Mouse (Mus musculus) lung, postnatal 10 days (tissue): ENCODE measurements around the gene Dlx6.

Experiments
- DNase-seq: peaks from one replicate; pipeline ENCODE4 v3.0.0; 2021

Dlx6 gene

GRCm38 (mm10) chr6:6863160-6863870 lies at the start of gene Dlx6:
TSS of gene Dlx6 (plus strand) at chr6:6863334.
- no peak for DNase-seq

- DNase-seq, result no peak
Measured at GRCm38 (mm10) chr6:6816821-6817220, 46.3 kb upstream of the Dlx6 start.

DNA sequence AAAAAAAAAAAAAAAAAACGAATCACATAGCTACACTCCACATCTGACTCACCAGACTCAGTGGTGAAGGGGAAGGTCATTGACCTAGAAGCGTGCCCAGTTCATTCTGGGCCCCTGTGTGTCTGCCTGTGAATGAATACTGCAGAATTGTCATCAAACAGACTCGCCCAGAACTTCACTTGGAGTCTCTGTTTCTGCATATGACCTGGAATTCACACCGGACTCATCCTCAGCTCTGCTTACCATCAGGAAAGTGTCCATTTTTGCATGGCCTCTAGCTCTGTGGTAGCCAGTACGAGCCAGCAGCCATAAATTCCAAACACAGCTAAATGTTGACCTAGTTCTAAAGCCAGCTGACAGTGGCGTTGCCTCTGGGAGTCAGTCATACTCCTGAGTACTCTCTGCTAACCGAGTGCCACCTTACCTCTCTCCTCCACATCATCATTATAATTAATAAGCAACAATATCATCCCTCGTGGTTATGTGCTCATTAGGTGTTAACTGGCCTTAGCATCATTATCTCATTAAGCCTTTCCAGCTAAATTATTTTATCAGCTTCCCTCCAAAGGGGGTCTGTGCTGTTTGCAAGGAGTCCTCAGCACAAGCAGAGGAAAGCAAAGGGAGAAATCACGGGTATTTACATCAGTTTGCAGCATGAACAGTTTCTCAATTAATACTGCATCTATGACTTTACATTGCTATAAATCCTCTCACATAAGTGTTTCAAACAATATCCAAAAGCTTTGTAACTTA lies 44.9 kb upstream of the Dlx6 start:
- no peak for DNase-seq

GRCm38 (mm10) chr6:6819134-6819533 lies 44.0 kb upstream of the Dlx6 start:
- no peak for DNase-seq

DNA sequence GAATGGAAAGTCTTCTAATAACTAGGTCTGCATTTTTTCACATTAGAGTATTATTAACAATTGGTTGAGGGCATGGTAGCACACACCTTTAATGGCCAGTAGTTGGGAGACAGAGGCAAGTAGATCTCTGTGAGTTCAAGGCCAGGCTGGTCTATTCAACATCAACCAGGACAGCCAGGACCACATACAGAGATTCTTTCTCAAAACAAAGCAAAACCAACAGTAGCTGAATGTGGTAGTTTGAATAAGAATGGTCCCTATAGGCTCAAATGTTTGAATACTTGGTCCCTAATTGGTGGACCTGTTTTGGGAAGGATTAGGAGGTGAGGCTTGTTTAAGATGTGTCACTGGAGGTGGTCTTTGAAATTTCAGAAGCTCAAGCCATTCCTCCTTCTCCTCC lies 37.8 kb upstream of the Dlx6 start:
- no peak for DNase-seq

- no peak for DNase-seq
Measured at GRCm38 (mm10) chr6:6826861-6827260, 36.3 kb upstream of the Dlx6 start.

GRCm38 (mm10) chr6:6830446-6830845 lies 32.7 kb upstream of the Dlx6 start:
- DNase-seq, result no peak

DNA sequence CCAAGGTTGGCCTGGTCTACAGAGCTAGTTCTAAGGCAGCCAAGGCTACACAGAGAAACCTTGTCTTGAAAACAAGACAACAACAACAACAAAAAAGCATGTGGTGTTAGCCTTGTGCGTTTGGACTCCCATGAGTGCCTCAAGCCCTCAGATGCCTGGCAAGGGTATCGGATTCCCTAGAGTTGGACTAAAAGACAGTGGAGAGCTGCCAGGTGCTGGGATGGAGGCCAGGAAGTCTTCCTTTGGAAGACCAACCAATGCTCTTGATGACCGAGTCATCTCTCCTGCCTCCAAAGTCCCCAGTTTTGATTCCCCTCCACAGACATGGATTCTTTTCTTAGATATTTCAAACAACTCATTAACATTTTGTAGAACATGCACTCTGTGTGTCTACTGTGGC lies 29.8 kb upstream of the Dlx6 start:
- DNase-seq, result no peak

- no peak for DNase-seq
Measured at GRCm38 (mm10) chr6:6848541-6848940, 14.6 kb upstream of the Dlx6 start.

DNA sequence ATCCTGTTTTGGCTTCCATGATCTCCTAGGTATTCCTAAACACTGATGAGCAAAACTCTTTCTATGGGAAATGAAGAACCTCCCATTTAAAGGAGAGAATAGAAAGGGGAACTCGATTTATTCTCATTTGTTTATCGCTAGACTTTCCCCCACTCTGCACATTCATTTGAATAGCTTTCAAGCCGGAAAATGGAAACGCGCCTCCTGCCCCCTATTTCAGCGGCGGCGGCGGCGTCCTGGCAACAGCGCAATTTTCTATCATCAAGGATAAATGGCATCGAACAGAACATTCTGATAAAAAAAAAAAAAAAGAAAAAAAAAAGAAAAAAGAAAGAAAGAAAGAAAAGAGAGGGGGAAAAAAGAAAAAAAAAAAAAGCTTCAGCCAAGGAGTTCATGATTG lies 13.4 kb upstream of the Dlx6 start:
- no peak for DNase-seq

- DNase-seq, result no peak
Measured at GRCm38 (mm10) chr6:6850324-6851060, 12.6 kb upstream of the Dlx6 start.

- DNase-seq, result no peak
Measured at GRCm38 (mm10) chr6:6851166-6851565, 12.0 kb upstream of the Dlx6 start.

DNA sequence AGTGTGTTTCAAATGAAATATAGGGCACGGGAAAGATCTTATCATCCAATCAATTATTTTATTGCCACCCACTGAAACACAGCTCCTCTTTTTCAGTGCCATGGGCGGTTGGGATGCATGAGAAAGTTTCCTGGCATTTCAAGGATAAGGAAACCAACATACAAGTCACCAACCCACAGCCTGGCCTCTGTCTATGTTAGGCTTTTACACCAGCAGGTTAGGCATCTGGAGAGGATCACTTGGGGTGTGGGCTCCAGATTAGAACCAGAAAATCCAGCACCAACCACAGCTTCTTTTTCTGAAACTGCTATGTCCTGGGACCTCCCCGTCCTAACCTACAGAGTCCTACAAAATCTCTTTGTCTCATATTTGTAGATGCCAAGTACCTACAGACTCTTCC lies 10.2 kb upstream of the Dlx6 start:
- no peak for DNase-seq

DNA sequence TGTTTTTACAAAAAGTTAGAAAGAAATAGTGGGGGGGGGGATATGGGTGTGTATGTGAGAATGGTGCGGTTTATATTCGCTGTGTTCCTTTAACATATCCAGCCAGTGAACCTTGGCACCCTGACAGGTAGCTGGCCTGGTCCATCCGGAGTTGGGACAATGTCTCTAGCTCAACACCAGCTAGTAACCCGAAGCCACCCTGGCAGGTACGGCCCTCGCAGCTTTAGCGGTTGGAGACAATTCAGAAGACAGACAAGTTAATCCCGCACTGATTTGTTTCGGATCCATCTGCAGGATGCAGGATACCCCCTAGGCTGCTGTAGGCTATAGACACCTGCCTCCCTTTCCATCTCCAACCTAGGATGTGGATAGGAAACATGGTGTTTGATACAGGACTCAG lies 9.0 kb upstream of the Dlx6 start:
- DNase-seq, result no peak

DNA sequence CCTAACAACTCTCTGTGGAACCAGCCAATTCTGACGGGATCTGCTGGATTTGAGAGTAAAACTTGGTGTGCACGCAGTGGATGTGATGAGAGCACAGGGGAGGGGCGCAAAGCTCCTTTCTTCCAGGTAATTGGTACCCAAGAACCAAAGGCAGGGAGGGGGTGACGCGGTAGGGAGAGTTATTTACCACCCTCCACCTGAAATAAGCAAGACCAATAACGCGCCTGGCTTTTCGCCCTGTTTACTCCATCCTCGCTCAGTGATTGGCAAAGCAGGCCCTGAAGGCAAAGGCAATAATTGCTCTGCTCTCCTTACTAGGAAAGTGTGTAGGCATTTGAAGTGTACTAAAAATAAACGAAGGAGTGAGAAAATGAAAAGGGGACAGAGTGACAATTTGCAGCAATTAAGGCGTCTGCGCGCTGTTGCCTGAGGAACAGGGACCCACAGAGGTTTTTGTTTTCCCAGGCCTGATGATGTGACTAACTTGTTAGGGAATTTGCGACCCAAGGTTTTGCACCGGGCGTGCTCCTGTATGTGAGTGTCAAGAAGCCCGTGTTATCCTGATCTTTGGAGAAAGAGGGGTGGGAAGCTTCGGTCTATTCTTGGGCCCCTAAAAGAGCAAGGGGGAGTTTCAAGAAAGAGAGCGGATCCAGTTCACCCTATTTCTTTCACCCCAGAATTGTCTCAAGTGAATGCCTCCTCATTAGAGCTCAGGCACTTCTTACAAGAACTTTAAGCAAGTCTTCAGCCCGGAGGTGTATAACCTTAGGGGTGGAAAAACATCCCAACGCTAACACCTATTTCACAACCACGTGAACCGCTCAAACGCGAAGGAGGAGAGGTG lies 8.0 kb upstream of the Dlx6 start:
- no peak for DNase-seq

GRCm38 (mm10) chr6:6855746-6856185 lies 7.4 kb upstream of the Dlx6 start:
- no peak for DNase-seq

GRCm38 (mm10) chr6:6856316-6856715 lies 6.8 kb upstream of the Dlx6 start:
- no peak for DNase-seq

GRCm38 (mm10) chr6:6856881-6857280 lies 6.3 kb upstream of the Dlx6 start:
- no peak for DNase-seq

DNA sequence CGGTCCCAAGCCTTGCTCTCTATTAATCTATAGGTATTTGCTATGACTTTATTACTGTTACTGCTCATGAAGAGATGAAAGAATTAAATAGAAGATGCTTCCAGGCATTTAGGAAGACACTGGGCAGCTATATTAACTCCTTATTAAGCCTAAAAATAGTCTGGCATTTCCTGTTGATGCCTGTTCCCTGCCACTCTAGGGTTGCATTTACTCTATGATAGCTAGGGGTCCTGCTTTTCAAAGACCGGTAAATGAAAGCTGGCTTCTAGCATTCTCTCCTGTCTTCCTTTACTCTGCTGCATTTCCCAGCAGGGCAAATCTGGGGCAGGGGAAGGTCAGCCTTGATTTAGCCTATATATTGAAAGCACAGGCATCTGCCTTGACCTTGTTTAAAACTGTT lies 5.4 kb upstream of the Dlx6 start:
- no peak for DNase-seq

DNA sequence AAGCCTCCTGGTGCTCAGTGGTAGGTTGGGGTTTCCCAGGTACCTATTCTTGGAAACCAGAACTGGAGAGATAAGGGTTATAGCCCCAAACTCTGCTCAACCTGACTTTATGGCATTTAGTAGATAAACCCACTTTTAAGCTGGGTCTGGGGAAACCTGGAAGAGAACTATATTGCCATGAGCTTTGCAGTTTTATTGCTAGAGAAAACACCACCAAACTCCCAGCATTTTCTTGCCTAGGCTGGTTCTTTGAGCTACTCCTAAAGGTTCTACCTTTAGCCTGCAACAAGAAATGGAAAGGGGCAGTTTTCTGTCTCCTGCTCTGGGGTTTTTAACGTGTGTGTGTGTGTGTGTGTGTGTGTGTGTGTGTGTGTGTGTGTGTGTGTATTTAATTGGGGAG lies 4.6 kb upstream of the Dlx6 start:
- no peak for DNase-seq

DNA sequence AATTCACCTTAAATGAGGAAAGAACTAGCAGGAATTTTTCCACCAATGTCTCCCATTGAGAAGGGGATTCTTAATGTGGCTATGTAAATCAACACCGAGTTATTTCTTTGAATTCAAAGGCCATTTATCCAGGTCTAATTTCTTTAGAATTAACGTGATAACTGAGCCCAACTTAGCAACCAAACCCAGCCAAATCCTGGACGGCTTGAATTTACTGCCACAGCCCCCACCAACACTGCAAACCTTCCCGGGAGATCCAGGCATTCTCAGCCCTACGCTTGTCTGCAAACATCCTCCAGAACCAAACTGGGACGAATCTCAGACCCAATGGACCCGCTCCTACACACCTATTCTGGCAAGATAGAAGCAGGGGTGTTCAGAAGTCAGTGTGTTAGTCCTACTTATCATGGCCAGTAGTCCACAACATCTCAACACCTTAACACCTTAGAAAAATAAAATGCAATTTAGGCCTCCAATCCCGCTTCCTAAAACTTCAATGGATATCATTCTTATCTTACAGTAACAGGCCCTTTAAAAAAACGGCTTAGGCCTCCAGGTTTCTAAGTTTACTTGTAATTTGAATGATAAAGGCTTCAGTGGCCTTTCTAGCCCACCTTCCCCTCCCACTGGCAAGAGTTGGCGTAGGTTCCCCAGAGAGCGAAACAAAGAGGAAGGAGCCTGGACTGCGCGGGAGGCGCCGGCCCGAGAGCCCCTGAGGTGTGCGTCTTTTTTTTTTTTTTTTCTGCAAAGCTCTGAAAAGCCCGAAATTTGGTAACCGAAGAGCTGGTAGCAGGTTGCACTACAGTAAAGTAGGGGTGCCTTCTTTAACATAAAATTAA lies 3.8 kb upstream of the Dlx6 start:
- no peak for DNase-seq

DNA sequence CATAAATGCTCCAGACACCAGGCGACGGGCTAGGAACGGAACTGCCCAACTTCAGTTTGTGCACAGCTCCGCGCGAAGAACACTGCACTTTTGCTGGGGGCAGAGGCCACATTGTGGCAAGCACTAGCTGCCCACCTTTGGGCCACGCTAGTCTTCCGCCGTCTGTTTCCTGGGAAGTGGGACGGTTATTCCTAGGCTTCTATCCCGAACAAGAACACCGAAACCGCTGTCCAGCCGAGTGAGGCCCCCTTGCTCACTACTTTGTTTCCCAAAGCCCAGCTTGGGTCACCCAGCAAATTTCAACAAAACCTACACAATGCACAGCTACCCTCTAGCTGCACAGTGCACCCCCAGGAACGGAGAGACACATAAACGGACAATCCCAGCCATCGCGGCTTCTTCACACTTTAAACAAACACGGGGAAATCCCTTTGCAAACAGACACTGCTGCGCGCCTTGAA lies 3.2 kb upstream of the Dlx6 start:
- no peak for DNase-seq
